Mouse (Mus musculus) neural tube, embryonic 14.5 days (tissue): ENCODE results near the gene Gm17267. TPM values are rescaled to one million over a fixed set of nuclear protein-coding genes. Genes with fewer than 3 reads are reported as not detected.
"Not testable (repeated sequence)": the region's sequence is repeated elsewhere in the genome, so short reads cannot be mapped to it uniquely, and the experiment has no call there.

Source experiments
- ATAC-seq: fragments of 200-750 bp; cut with Nextera tagmentation; 2 replicates; pipeline ENCODE4 v1.8.0; 2017; ENCODE audit warnings: low read depth, mild to moderate bottlenecking, moderate TSS enrichment, moderate library complexity
- H3K27ac ChIP-seq: fragments of 300-500 bp; sonication (generic); 2 replicates; pipeline ENCODE4 v1.5.1; 2014; ENCODE audit warnings: low read depth, mild to moderate bottlenecking, control low read depth, low read length, moderate library complexity, mixed read lengths
- H3K27me3 ChIP-seq: fragments of 300-500 bp; sonication (generic); 2 replicates; pipeline ENCODE4 v1.6.1; 2014; ENCODE audit warnings: low read length; ENCODE audit not compliant: control insufficient read depth, insufficient read depth
- H3K36me3 ChIP-seq: fragments of 300-500 bp; sonication (generic); 2 replicates; pipeline ENCODE4 v1.6.1; 2014; ENCODE audit warnings: low read length, mixed read lengths; ENCODE audit not compliant: control insufficient read depth, insufficient read depth
- H3K4me1 ChIP-seq: fragments of 300-500 bp; sonication (generic); 2 replicates; pipeline ENCODE4 v1.6.1; 2014; ENCODE audit warnings: low read length; ENCODE audit not compliant: control insufficient read depth, insufficient read depth
- H3K4me2 ChIP-seq: fragments of 300-500 bp; sonication (generic); 2 replicates; pipeline ENCODE4 v1.6.1; 2014; ENCODE audit warnings: mild to moderate bottlenecking, low read depth, low read length, control low read depth
- H3K4me3 ChIP-seq: fragments of 300-500 bp; sonication (generic); 2 replicates; pipeline ENCODE4 v1.5.1; 2014; ENCODE audit warnings: low read depth, low read length, control low read depth, mixed read lengths
- H3K9ac ChIP-seq: fragments of 300-500 bp; sonication (generic); replicated peaks from 2 replicates; pipeline ENCODE4 v1.6.1; 2014; ENCODE audit warnings: low read depth, mild to moderate bottlenecking, control low read depth, low read length, mixed read lengths
- H3K9me3 ChIP-seq: fragments of 300-500 bp; sonication (generic); 2 replicates; pipeline ENCODE4 v1.6.1; 2016; ENCODE audit warnings: low read length; ENCODE audit not compliant: control insufficient read depth
- WGBS: fragments of 180-500 bp; shearing (Covaris S2); extraction: QIAGEN DNeasy Blood & Tissue Kit; methylation state at CpG from one replicate; pipeline ENCODE4 v1.1.7; 2014; 5-methylcytosine and 5-hydroxymethylcytosine counted together
- polyA plus RNA-seq: library from polyadenylated mRNA; unstranded; fragments of >200 nt; fragmentation: Nextera tagmentation; extraction: Ambion mirVana; gene quantifications from 2 replicates; pipeline ENCODE4 v1.2.1, GENCODE M21; 2014

The Gm17267 gene
- polyA plus RNA-seq = not detected in 2 replicates

DNA sequence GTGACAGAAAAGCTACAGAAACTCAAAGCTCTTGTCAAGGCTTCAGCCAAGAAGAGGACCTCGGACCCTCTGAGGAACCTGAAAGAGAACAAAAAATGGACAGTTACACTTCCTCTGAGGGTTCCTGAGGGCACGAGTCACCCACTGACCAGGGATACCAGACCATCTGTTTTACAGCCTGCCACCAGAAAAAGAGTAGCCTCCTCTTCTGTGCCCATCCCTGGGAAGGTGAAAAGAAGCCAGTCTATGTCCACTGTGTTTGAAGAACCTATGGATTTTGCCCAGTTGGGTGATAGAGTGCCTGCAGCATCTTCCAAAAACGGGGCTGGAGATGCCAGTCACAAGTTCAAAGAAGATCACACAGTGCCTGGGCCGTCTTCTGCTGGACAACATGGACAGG lies at the start of gene Gm17267:
TSS of gene Gm17267 (plus strand) at position 301 of the 400 bp plus-strand sequence.
- no CpG with 5 or more reads among the region's 4 CpGs for WGBS
- not testable (repeated sequence) for ATAC-seq

More for the DNA sequence above, at the start of gene Gm17267:
- not testable (repeated sequence) for H3K27ac ChIP-seq, H3K4me3 ChIP-seq, H3K4me1 ChIP-seq, H3K9ac ChIP-seq, H3K4me2 ChIP-seq, H3K9me3 ChIP-seq, H3K27me3 ChIP-seq, H3K36me3 ChIP-seq
